Mouse (Mus musculus) spleen, postnatal 4 days (tissue): Measurements from ENCODE around the gene Tbc1d2.
"Not testable (repeated sequence)": the region's sequence is repeated elsewhere in the genome, so short reads cannot be mapped to it uniquely, and the experiment has no call there.

Experiments
- DNase-seq, 2 experiments: peaks; one replicate each; pipeline ENCODE4 v3.0.0; 2022; ENCODE audit warnings: low spot score in 2 of 2

Tbc1d2 gene

DNA sequence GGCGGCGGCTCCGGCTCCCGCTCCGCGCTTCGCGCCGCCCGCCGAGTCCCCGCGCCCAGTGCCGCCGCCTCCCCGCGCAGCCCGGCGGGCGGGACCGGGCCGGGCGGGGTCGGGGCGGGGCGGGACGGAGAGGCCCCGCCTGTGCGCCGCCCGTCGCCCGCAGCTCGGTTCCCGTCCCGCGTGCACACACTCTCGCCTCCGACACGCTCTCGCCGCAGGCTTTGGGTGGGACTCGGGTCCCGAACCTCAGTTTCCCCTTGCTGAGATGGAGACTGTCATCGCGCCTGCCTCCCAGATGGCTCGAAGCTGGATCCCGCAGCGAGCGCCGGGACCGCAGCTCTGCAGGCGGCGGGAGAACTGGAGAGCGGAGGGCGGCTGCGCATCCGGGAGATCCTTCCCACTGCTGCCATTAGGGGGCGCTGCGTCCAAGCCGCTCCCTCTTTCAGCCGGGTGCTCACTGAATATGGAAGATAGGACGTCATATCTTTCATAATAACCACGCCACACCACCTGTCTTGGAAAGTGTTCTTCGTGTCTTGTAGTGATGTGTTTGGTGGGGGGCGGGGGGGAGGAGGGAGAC is 48.1 kb downstream of the Tbc1d2 start, which contains the start of gene Coro2a:
Gene Coro2a, minus strand, starts transcription at position 359 of the 580 bp plus-strand sequence.
- DNase-seq = peak; percentile 83 to 96

DNA sequence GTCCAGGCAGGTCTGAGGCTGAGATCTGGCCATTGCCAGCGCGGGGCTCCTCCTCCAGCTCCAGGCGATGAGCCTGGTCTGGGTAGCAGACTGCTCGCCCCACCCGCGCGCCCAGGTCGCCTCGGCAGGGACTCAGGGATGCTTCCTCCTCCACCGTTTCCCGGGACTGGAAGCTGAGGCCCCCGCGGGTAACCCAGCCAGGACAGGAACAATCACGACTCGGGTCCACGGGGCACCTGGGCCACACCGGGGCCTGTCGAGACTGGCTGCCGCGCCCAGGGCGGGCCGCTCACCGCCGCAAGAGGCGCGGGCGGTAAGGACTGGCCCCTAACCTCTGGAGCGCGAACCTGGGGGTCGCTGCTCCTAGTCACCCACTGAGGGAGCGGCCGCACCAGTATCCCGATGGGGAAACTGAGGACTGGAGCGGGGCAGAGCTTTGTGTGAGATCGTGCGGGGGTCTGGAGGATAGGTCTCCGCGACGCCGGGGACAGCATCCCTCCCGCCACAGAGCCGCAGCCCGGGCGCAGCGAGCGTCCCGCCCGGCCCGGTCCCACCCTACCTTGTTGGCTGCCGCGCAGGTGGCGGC is 48.7 kb downstream of the Tbc1d2 start:
- no peak for DNase-seq

- DNase-seq = peak in 1 of 2 experiments; percentile 23
Measured at GRCm38 (mm10) chr4:46600473-46601257, 49.3 kb downstream of the Tbc1d2 start.

- not testable (repeated sequence) for DNase-seq
Measured at GRCm38 (mm10) chr4:46599609-46600008, 50.4 kb downstream of the Tbc1d2 start.

GRCm38 (mm10) chr4:46598981-46599380 is 51.0 kb downstream of the Tbc1d2 start:
- DNase-seq = no peak

- DNase-seq = no peak
Measured at GRCm38 (mm10) chr4:46598111-46598510, 51.9 kb downstream of the Tbc1d2 start.

DNA sequence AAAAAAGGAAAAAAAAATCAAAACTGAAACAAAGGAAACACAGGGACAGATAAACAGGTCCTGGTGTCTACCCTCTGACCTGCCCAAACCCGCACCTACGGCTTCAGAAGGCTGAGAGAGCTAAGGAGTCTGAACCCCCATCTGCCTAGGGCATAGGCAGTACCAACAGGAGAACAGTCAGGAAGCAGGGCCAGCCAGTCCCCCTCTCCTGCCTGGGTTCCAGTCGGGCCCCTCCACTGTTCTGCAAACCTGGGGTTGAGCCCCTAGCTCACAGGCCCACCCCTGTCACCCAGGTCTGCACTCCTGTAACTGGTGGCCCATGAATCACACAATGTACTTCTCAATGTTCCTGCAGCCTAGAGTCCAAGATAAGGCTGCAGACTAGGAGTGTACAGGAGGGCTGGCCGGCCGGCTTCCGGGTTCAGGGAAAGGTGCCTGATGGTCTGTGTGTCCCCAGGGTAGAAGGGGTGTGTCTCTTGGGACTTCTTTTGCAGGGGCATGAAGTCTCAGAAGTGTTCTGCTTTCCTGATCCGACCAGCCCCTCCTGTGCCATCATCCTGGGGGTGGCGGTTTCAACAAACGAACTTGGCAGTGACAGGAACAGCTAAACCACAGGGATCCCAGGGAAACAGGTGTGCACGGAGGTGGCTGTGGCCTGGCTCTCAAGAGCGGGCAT is 52.6 kb downstream of the Tbc1d2 start:
- no peak for DNase-seq

- DNase-seq = no peak
Measured at GRCm38 (mm10) chr4:46596398-46596797, 53.6 kb downstream of the Tbc1d2 start.

- peak in 1 of 2 experiments; percentile 11 for DNase-seq
Measured at GRCm38 (mm10) chr4:46594131-46594530, 55.9 kb downstream of the Tbc1d2 start.

DNA sequence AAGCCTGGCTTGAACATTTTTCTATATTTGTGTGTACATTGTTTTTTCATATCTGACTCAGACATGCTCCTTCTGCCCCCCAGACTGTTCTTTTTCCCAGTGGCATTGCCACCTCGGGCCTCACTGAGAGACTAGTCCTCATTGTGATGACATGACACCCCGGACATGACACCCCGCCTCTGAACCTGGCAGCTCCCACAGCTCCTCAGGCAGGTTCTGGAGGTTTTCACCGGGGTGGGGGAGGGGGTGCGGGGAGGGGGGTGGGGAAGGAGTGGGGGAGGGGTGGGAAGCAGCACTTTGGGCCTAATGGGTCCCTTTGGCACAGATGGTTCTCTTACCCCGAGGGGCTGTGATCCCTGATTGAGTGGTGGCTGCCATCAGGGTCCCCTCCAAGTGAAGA is 56.5 kb downstream of the Tbc1d2 start:
- peak in 1 of 2 experiments; percentile 56 for DNase-seq

GRCm38 (mm10) chr4:46591833-46592520 is 58.0 kb downstream of the Tbc1d2 start:
- DNase-seq = peak; percentile 13 to 59

DNA sequence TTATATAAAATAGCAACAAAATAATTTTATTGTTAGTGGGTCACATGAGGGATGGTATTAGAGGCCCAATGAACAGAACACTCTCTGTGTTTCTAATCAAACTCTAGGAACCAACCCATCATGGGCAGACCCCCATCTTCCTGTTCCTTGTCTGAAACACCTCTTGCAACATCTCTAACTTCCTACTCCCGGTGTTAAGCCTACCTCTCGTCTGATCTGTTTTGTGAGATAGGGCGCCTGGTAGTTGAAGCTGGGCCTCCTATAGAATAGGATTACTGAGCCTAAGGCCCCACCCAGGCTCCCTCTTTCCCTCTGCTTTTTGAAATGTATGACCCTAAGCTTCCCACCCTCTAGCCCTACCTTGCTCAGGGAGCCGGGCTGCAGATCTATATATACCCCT is 59.2 kb downstream of the Tbc1d2 start:
- DNase-seq = peak in 1 of 2 experiments; percentile 51

DNA sequence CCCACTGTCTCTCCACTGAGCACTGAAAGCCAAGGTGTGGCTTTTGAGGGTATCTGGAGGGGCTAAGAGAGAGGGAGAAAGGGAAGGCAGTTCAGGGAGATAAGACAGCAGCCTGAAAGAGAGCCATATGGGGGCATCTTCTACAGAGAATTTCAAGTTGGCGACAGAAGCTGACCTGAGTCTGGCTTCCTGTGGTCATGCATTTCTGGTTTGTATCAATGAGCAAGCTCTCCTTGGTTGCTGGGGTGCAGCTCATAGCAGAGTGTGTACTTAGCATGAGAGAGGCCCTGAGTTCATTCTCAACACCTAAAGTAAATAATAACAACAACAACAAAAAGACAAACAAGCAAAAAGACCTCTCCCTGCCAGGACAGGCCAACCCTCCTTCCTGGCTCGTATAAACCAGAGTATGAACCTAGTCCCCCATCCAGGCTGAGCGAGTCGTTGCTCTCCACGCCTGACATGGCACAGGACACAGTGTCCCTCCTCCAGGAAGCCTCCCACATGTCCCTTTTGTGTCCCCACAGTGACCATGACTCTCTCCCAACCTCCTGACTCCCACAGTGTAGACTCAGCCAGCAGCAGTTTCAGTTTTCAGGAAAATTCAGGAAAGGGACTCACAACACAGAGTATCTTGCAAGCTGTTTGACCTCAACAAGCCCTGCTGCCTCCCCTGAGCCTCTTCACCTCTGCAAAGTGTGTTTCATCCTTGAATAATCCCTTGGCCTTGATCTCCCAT is 59.9 kb downstream of the Tbc1d2 start:
- peak in 1 of 2 experiments; percentile 55 for DNase-seq

DNA sequence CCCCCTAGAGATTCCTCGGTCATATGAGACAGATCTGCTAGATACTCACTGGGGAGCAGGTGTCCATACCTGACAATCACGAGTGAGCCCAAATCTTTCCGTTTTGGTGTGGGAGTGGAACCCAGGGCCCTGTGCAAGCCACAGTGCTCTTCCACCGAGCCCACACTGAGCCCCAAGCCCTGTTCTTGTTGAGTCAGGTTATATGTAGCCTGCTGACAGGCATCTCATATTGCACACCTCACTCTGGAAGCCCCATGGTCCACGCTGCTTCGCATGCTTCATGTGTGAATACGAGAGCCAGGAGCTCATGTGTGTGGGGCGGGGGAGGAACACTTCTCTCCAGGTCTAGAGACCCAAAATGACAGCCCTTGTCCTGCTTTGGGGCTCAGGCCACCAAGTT is 60.9 kb downstream of the Tbc1d2 start:
- peak in 1 of 2 experiments; percentile 57 for DNase-seq

GRCm38 (mm10) chr4:46586473-46586872 is 63.5 kb downstream of the Tbc1d2 start:
- DNase-seq = peak in 1 of 2 experiments; percentile 49

DNA sequence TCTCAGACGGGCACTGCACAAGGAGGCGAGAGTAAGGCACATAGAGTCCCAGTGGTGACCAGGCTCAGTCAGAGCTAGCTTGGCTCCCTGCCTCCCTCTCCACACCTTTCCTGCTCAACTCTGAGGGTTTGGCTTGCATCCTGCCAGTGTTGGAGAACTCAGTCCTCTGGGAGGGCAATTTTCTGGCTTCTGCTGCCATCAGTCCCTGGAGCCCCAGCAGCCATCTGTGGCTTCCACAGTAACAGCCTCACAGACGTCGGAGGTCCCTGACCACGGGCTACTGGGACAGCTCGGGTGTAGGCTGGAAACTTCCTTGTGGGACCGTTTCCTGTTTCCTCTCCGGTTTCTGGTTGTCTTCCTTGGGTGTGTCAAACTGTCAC is 64.2 kb downstream of the Tbc1d2 start:
- peak in 1 of 2 experiments; percentile 59 for DNase-seq

GRCm38 (mm10) chr4:46585041-46585810 is 64.8 kb downstream of the Tbc1d2 start:
- peak in 1 of 2 experiments; percentile 56 for DNase-seq

DNA sequence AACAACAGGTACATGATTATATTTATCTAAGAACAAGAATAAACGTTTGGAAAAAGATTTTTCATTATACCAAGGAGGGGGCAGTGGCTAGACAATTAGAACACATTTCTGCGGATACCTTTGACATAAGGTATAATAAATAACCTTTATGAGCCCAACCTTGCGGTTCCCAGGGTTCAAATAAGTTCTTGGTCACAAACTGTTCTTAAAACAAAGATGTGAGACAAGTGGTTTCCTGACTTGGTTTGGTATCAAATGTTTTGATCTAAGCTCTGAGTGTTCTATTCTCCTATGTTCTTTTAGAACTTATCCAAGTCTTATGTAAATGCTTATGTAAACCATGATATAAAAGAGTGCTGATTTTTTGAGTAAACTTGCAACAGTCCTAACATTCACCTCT is 65.5 kb downstream of the Tbc1d2 start:
- DNase-seq = not testable (repeated sequence)

GRCm38 (mm10) chr4:46584084-46584483 is 65.9 kb downstream of the Tbc1d2 start:
- not testable (repeated sequence) for DNase-seq

DNA sequence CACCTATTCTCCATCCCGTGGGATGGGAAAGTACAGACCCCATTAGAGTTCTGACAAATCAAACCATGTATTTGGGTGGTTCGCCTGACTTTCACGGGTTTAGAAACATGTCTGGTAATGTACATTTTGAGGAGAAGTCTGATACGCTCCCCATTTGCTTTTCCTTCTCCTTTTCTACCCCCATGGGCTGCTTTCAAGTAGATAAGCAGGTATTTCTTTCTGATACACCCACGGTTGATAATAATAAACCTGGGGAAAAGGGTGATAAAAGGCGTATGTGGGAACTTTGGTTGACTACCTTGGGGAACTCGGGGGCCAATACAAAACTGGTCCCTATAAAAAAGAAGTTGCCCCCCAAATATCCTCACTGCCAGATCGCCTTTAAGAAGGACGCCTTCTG is 68.0 kb downstream of the Tbc1d2 start:
- DNase-seq = not testable (repeated sequence)
